Mouse (Mus musculus) stomach, embryonic 14.5 days (tissue): ENCODE data around the gene Maml2. TPM values are rescaled to one million over a fixed set of nuclear protein-coding genes. Genes with fewer than 3 reads are reported as not detected.

Experiments
- ATAC-seq: fragments of 200-750 bp; cut with Nextera tagmentation; 2 replicates; pipeline ENCODE4 v1.8.0; 2017; ENCODE audit warnings: low read depth, moderate TSS enrichment; ENCODE audit not compliant: insufficient number of reproducible peaks, insufficient read depth, low FRiP score
- H3K27ac ChIP-seq: fragments of 300-500 bp; sonication (generic); 2 replicates; pipeline ENCODE4 v1.5.1; 2014; ENCODE audit warnings: mild to moderate bottlenecking, low read length, moderate library complexity, mixed read lengths
- H3K27me3 ChIP-seq: fragments of 300-500 bp; sonication (generic); 2 replicates; pipeline ENCODE4 v1.6.1; 2014; ENCODE audit warnings: low read length, control low read depth, mixed read lengths; ENCODE audit not compliant: control insufficient read depth, insufficient read depth
- H3K36me3 ChIP-seq: fragments of 300-500 bp; sonication (generic); 2 replicates; pipeline ENCODE4 v1.6.1; 2014; ENCODE audit warnings: mild to moderate bottlenecking, control low read depth, low read length, moderate library complexity, mixed read lengths; ENCODE audit not compliant: control insufficient read depth, insufficient read depth
- H3K4me1 ChIP-seq: fragments of 300-500 bp; sonication (generic); 2 replicates; pipeline ENCODE4 v1.6.1; 2014; ENCODE audit warnings: low read length, control low read depth, mixed read lengths; ENCODE audit not compliant: control insufficient read depth, insufficient read depth
- H3K4me2 ChIP-seq: fragments of 300-500 bp; sonication (generic); replicated peaks from 2 replicates; pipeline ENCODE4 v1.6.1; 2014; ENCODE audit warnings: low read depth, low read length, control low read depth
- H3K4me3 ChIP-seq: fragments of 300-500 bp; sonication (generic); 2 replicates; pipeline ENCODE4 v1.5.1; 2014; ENCODE audit warnings: low read depth, low read length, control low read depth
- H3K9ac ChIP-seq: fragments of 300-500 bp; sonication (generic); replicated peaks from 2 replicates; pipeline ENCODE4 v1.6.1; 2014; ENCODE audit warnings: low read depth, mild to moderate bottlenecking, control low read depth, low read length, moderate library complexity, mixed read lengths
- H3K9me3 ChIP-seq: fragments of 300-500 bp; sonication (generic); 2 replicates; pipeline ENCODE4 v1.6.1; 2016; ENCODE audit warnings: low read depth, low read length, control low read depth; ENCODE audit not compliant: control insufficient read depth
- WGBS: fragments of 180-500 bp; shearing (Covaris S2); extraction: QIAGEN DNeasy Blood & Tissue Kit; methylation state at CpG from one replicate; pipeline ENCODE4 v1.1.7; 2014; 5-methylcytosine and 5-hydroxymethylcytosine counted together
- polyA plus RNA-seq: library from polyadenylated mRNA; unstranded; fragments of >200 nt; fragmentation: Nextera tagmentation; extraction: Ambion mirVana; gene quantifications from 2 replicates; pipeline ENCODE4 v1.2.1, GENCODE M21; 2014

Gene Maml2
- polyA plus RNA-seq, 1 experiment from 2014 or later, result 12.7 TPM

- no peak overlapping the region for H3K27ac ChIP-seq
- peaks cover 17% of the 10 kb centered on the region for H3K4me1 ChIP-seq
- no peak overlapping the region for H3K4me2 ChIP-seq
- no peak for ATAC-seq
- no peaks in the 10 kb centered on the region for H3K9me3 ChIP-seq
- WGBS, result 54% methylated on average over 2 of the region's 2 CpGs
- no peaks in the 10 kb centered on the region for H3K36me3 ChIP-seq
- no peak overlapping the region for H3K9ac ChIP-seq
- no peak overlapping the region for H3K4me3 ChIP-seq
- no peaks in the 10 kb centered on the region for H3K27me3 ChIP-seq
Observed at GRCm38 (mm10) chr9:13429477-13430125, 131.8 kb downstream of the Maml2 start.

DNA sequence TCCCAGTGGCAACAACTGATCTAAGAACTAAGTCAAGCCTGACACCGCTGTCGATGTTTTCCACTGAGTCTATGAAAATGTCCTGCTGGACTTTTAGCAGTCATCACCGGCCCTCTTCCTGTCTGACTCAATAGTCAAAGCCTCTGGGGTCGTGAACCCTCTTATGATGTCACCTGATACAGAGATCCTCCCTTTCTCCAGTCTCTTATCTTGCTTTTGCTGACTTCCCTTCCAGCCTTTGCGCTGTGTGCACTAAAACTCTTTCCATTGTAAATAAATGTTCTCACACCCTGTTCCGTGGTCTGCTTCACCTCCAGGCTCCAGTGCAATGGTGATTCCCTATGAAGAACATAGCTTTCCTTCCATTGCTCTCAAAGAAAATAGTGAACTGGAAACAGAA, 132.5 kb downstream of the Maml2 start:
- Histone ChIP-seq H3K9ac (no peak overlapping the region), H3K4me3 (no peak overlapping the region), H3K4me1 (peaks cover 10% of the 10 kb centered on the region), H3K9me3 (no peaks in the 10 kb centered on the region), H3K27ac (no peak overlapping the region), H3K4me2 (no peak overlapping the region), H3K36me3 (no peaks in the 10 kb centered on the region), H3K27me3 (no peaks in the 10 kb centered on the region)
- 63% methylated on average over 6 of the region's 6 CpGs for WGBS
- ATAC-seq, result no peak

DNA sequence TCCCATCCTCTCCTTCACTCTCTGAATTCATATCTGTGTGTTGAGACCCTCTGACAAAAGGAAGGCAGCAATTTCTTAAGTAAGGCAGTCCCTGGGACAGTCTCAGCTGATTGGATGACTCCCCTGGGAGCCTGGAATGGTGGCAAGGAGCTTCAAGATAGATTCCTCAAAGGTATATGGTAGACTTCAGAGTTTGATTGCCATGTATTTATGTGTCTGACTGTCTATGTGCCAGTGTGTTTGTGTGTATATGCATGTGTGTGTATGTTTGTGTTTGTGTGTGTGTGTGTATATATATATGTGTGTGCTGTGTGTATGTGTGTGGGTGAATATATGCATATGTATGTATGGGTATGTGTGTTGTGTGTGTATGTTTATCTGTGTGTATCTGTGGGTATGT, 133.0 kb downstream of the Maml2 start:
- no peak overlapping the region for H3K9ac ChIP-seq
- H3K4me2 ChIP-seq, result no peak overlapping the region
- H3K4me1 ChIP-seq, result 0 out of 2 replicates have a peak, but pooled peaks cover 6% of the 10 kb centered on the region
- no peak overlapping the region for H3K27ac ChIP-seq
- H3K27me3 ChIP-seq, result no peaks in the 10 kb centered on the region
- ATAC-seq, result no peak
- no peaks in the 10 kb centered on the region for H3K9me3 ChIP-seq
- H3K4me3 ChIP-seq, result no peak overlapping the region
- H3K36me3 ChIP-seq, result no peaks in the 10 kb centered on the region

DNA sequence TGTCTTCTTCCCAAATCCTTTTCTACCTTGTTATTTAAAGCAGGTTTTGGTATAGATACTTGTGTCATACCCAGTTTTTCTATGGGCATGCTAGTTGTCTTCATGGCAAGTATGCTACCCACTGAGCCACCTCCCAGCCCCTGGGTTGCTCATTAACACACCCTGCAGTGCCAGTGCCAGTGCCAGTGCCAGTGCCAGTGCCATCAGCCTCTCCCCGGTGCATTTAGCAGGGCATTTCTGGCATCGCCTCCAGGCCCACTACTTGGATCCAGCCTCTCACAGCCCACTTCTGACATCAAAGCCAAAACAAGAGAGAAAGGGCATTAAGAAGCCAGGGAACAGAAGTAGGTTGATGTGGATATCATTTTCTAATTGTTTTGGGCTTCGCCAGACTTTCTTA, 133.9 kb downstream of the Maml2 start:
- no peaks in the 10 kb centered on the region for H3K36me3 ChIP-seq
- no peak overlapping the region for H3K27ac ChIP-seq
- H3K9ac ChIP-seq, result no peak overlapping the region
- 89% methylated on average over 3 of the region's 3 CpGs for WGBS
- no peaks in the 10 kb centered on the region for H3K27me3 ChIP-seq
- H3K4me1 ChIP-seq, result 0 out of 2 replicates have a peak, but pooled peaks cover 3% of the 10 kb centered on the region
- H3K4me2 ChIP-seq, result no peak overlapping the region
- ATAC-seq, result no peak
- H3K4me3 ChIP-seq, result no peak overlapping the region
- H3K9me3 ChIP-seq, result no peaks in the 10 kb centered on the region

- 72% methylated on average over 6 of the region's 6 CpGs for WGBS
- no peak overlapping the region for H3K9ac ChIP-seq
- H3K4me1 ChIP-seq, result 0 out of 2 replicates have a peak, but pooled peaks cover 3% of the 10 kb centered on the region
- H3K9me3 ChIP-seq, result no peaks in the 10 kb centered on the region; the same call in 1 of the 2 replicates
- ATAC-seq, result no peak
- no peak overlapping the region for H3K4me2 ChIP-seq
- no peak overlapping the region for H3K27ac ChIP-seq
- H3K4me3 ChIP-seq, result no peak overlapping the region
- no peaks in the 10 kb centered on the region for H3K36me3 ChIP-seq
- no peaks in the 10 kb centered on the region for H3K27me3 ChIP-seq
Observed at GRCm38 (mm10) chr9:13433501-13434090, 135.8 kb downstream of the Maml2 start.

GRCm38 (mm10) chr9:13440911-13441310, 143.2 kb downstream of the Maml2 start:
- Histone ChIP-seq H3K36me3 (no peaks in the 10 kb centered on the region), H3K27ac (no peak overlapping the region), H3K9me3 (no peaks in the 10 kb centered on the region; the same call in 1 of the 2 replicates), H3K27me3 (no peaks in the 10 kb centered on the region), H3K9ac (no peak overlapping the region), H3K4me3 (no peak overlapping the region), H3K4me2 (no peak overlapping the region), H3K4me1 (no peaks in the 10 kb centered on the region)
- 73% methylated on average over 6 of the region's 6 CpGs for WGBS
- ATAC-seq, result no peak

GRCm38 (mm10) chr9:13442012-13442735, 144.4 kb downstream of the Maml2 start:
- H3K27ac ChIP-seq, result no peak overlapping the region
- peak; percentile 76 for ATAC-seq
- no peaks in the 10 kb centered on the region for H3K36me3 ChIP-seq
- H3K4me2 ChIP-seq, result no peak overlapping the region
- no peak overlapping the region for H3K4me3 ChIP-seq
- H3K9ac ChIP-seq, result no peak overlapping the region
- H3K9me3 ChIP-seq, result no peaks in the 10 kb centered on the region; the same call in 1 of the 2 replicates
- no peaks in the 10 kb centered on the region for H3K4me1 ChIP-seq
- no peaks in the 10 kb centered on the region for H3K27me3 ChIP-seq
- 64% methylated on average over 13 of the region's 13 CpGs for WGBS

- H3K4me2 ChIP-seq, result no peak overlapping the region
- no peak for ATAC-seq
- H3K4me3 ChIP-seq, result no peak overlapping the region
- no peaks in the 10 kb centered on the region for H3K9me3 ChIP-seq
- no peaks in the 10 kb centered on the region for H3K4me1 ChIP-seq
- WGBS, result 48% methylated on average over 1 of the region's 1 CpGs
- no peak overlapping the region for H3K27ac ChIP-seq
- no peaks in the 10 kb centered on the region for H3K36me3 ChIP-seq
- H3K9ac ChIP-seq, result no peak overlapping the region
- no peaks in the 10 kb centered on the region for H3K27me3 ChIP-seq
Observed at GRCm38 (mm10) chr9:13443484-13444211, 145.9 kb downstream of the Maml2 start.
